Mouse (Mus musculus) right cerebral cortex, postnatal 36 days (tissue): ENCODE results near the gene Myadm.
"Not testable (repeated sequence)": the region's sequence is repeated elsewhere in the genome, so short reads cannot be mapped to it uniquely, and the experiment has no call there.

Experiments used
- DNase-seq, 2 experiments: peaks; one replicate each; pipeline ENCODE4 v3.0.0; 2022; ENCODE audit warnings: low spot score in 2 of 2, mixed read lengths in 1 of 2

The Myadm gene

DNA sequence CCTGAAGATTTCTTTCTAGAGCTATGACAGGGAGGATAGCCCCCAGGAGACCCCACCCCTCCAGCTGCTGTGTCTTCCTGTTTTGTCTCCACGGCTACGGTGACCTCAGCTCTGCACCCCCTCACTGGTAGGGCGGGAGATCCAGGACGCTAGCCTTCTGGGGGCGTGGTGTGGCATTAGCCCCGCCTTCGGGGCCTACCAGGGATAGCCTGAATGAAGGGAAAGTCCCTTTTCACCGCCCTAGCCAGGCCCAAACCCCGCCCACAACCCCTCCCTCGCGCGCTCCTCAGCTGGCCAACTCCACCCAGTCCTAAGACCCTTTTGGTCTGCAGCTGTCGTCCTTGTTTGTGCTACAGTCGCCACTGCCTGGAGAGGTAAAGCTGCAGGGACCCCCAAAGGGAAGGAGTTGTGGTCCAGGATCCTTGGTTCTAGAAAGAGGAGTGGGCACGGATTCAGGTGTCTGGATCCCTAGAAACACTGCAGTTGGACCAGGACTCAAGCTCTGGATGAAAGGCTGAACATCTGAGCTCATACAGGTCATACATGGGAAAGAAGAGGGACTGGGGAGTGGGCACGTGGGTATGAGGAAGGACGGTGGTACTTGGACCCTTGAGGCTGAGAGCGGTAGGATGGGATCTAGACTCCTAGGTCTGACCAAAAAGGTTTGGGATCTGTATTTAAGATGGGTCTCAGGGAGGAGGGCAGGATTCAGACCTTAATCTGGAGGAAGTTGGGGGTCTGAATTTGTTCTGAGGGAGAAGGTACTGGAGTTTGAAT lies 1.6 kb downstream of the Myadm start:
- peak; percentile 86 to 89 for DNase-seq

DNA sequence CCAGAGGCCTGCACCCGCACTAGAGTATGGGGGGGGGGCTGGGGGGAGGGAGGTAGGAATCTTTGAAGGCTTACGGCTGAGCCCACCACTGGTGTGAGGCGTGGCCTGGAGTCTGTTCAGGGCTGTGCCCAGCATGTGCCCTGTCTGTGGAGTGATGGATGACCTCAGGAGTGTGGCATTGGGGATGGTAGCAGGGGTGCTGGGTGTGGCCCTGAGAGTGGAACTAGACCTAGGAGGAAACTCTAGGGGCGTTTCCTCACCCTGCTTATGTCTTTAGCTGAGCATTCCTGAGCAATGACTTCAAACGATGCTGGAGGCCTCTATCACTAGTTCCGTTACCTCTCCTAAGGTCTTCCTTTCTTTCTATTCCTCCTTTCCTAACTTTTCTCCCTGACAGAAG lies 2.3 kb downstream of the Myadm start:
- DNase-seq, result no peak

DNA sequence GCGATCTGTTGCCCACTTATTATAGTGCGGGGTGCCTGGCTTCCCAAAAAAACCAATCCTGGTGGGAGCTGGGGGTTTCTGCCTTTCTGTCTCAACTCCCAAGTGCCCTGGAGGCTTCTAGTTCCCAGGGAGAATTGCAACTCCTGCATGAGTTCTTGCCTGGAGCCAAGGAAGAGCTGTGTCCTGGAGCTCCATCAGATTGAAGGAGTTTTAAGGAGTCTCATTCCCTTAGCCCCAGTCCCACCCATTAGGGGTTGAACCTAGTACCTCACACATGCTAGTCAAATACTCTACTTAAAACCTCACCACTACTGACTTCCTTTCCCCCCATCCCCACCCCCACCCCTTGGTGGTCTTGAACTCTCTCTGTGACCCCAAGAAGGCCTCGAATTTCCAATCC lies 2.9 kb downstream of the Myadm start:
- no peak for DNase-seq

GRCm38 (mm10) chr7:3292271-3292670 lies 3.4 kb downstream of the Myadm start:
- not testable (repeated sequence) for DNase-seq

GRCm38 (mm10) chr7:3292791-3293190 lies 3.9 kb downstream of the Myadm start:
- no peak for DNase-seq

- DNase-seq, result no peak
Observed at GRCm38 (mm10) chr7:3294794-3295193, 5.9 kb downstream of the Myadm start.

- DNase-seq, result no peak
Observed at GRCm38 (mm10) chr7:3295321-3296110, 6.6 kb downstream of the Myadm start.

GRCm38 (mm10) chr7:3296711-3297110 lies 7.8 kb downstream of the Myadm start:
- no peak for DNase-seq

- DNase-seq, result no peak
Observed at GRCm38 (mm10) chr7:3299941-3300617, 11.2 kb downstream of the Myadm start.

- no peak for DNase-seq
Observed at GRCm38 (mm10) chr7:3300891-3301627, 12.2 kb downstream of the Myadm start.

- no peak for DNase-seq
Observed at GRCm38 (mm10) chr7:3301628-3302555, 13.0 kb downstream of the Myadm start.

DNA sequence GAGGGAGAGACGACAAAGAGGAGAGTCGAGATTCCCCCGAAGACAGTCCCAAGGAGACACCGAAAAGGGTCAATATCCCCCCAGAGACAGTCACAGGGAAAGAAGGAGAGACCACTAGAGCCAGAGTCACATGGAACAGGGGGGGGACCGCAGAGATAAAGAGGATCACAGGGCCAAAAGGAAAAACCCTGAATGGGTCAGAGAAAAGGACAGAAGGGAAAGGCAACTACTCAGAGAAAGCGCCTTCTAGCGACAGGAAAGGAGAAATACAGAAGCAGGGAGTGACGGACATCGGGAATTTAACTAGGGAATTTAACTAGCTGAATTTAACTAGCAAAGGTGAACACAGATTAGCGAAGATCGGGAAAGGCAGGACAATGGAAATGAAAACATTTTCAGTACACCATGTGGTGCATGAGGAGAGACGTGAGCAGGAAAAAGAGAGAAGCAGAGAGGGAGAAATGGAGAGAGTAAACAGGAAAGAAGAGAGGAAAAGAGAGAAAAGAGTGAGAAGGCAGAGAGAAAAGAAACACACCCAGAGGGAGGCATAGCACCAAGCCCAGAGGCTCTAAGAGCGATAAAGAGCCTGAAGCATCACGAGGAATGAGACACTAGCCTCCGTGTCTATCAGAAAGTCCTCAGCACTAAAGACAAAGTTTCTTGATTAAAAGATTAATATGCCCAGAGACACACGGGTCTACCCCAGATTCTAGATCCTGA lies 13.8 kb downstream of the Myadm start:
- DNase-seq, result no peak

- DNase-seq, result peak in 1 of 2 experiments; percentile 69
Observed at GRCm38 (mm10) chr7:3303276-3303781, 14.4 kb downstream of the Myadm start.

DNA sequence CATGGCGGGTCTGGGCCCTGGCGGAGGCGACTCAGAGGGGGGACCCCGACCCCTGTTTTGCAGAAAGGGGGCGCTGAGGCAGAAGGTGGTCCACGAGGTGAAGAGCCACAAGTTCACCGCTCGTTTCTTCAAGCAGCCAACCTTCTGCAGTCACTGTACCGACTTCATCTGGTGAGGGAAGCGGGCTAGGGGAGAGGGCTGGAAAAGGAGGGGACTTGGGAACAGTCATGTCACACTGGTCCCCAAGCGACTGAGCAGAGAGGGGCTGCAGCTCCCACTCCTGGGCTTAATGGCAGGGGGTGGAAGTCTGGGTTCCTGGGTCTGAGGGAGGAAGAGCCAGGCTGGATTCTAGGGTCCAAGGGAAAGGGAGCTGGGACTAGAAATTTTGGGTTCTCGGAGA lies 14.9 kb downstream of the Myadm start:
- DNase-seq, result no peak

DNA sequence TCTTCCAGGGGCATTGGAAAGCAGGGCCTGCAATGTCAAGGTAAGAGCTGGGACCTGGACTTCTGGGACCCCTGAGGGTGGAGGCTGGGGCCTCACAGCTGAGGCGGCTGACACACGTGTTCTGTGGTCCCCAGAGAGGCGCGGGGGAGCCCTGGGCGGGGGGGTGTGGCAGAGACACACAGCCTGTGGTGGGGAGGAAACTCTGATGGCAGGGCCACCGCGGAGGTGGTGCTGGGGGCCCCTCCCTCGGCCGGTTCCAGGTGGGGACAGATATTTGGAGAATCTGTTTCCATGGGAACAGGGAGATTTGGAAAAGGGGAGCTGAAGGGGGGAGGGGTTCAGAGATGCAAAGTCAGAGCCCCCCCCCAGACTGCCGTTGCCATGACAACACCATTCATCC lies 15.4 kb downstream of the Myadm start:
- peak; percentile 54 to 58 for DNase-seq

GRCm38 (mm10) chr7:3306400-3306799 lies 17.5 kb downstream of the Myadm start:
- DNase-seq, result no peak

GRCm38 (mm10) chr7:3308646-3309045 lies 19.8 kb downstream of the Myadm start:
- DNase-seq, result no peak

DNA sequence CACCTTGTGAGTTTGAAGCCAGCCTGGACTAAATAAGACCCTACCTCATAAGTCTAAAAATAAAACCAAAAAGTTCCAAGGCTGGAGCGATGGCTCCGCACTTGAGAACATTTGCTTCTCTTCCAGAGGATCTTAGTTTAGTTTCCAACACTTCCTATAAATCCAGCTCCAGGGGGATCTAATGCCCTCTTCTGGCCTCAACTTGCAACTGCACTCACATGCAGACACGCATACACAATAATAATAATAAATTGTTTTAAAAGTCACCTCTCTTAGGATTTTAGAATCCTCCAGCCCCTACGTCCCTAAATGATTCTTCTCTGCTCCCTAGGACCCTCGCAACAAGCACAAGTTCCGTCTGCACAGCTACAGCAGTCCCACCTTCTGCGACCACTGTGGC lies 21.4 kb downstream of the Myadm start:
- no peak for DNase-seq

GRCm38 (mm10) chr7:3313571-3313970 lies 24.7 kb downstream of the Myadm start:
- no peak for DNase-seq

GRCm38 (mm10) chr7:3314121-3314520 lies 25.2 kb downstream of the Myadm start:
- no peak for DNase-seq
